Mouse (Mus musculus) T-cell, adult 2 months (primary cell): ENCODE measurements around the gene 1700024G13Rik.

Source experiments
- DNase-seq: peaks from one replicate; pipeline ENCODE4 v3.0.0; 2022; ENCODE audit warnings: low spot score

The 1700024G13Rik gene

DNA sequence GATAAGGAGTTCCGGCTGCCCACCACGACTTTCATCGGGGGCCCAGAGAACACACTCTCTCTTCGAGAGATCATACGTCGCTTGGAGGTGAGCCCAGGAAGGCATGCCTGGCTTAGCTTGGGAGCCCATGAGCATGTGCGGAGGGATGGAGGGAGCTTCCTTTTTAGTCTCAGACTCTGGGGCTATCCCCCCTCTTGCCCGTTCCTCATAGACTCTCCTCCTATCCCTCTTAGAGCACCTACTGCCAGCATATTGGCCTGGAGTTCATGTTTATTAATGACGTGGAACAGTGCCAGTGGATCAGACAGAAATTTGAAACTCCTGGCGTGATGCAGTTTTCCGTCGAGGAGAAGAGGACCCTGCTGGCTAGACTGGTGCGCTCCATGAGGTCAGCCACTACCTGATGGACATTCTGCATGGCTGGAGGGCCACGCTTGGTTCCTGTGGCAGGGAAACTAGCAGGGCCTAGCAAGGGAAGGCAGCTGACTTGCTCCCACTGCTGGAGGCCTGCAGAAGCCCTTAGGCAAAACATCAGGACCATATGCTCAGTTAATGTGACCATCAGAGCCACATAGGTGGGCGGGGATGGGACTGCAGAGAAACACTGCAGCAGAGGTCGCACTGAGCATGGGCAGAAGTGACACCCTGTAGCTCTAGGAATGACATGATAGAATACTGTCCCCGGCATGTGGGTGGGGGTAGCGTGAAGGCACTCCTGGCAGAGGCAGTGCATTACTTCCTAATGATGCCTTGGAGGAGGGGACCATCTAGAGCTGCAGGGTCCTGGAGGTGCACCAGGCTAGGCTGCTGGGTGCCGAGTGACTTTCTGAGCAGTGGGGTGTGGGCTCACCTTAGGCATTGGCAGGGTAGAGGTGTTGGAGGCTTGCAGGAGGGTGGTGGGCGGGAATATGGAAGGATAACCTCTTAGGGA lies 55.4 kb downstream of the 1700024G13Rik start:
- no peak for DNase-seq

DNA sequence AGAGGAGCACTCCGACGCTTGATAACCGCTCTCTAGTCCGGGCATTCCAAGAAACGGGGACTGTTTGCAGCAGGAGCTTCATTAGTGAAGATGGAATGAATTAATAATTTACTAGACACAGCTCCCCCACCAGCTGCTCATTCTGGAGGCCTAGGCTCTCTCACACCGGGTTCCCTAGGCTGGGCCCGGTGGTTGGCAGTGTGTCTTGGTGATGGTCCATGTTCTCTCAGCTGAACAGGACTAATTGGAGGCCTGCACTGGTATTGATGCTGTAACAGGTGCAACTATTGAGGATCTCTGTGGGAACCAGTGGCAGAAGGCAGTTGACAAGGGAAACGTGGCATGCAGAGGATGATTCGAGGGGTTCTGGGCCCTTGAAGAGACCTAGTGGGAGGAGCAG lies 60.8 kb downstream of the 1700024G13Rik start:
- no peak for DNase-seq
